Mouse (Mus musculus): ENCODE data around the gene Dhx57.

GRCm38 (mm10) chr17:80279340-80280070 lies 10.8 kb downstream of the Dhx57 start:
- no peak for TF ChIP-seq CTCF (IDR thresholded peaks at IDR 0.05)
- peak; percentile 46; the same call in 1 of the 2 replicates for TF ChIP-seq EP300 (IDR thresholded peaks at IDR 0.05)
